23 mouse cellular contexts compared by ENCODE assay signal in genomic region chr10:74415949-74416348, GRCm38 (mm10).
"Had no signal": no experiment of that assay in that cellular context is flagged by ENCODE, and none has a peak within 500 bp of the region (broad histone marks: within the 10 kb centered on the region; RNA-seq: fewer than 3 reads in every experiment).

No protein-coding gene starts in this region.

- H3K27ac ChIP-seq: kidney, embryonic 15.5 days; limb, embryonic 10.5 days; limb, embryonic 13.5 days; liver, embryonic 12.5 days; liver, embryonic 15.5 days; lung, embryonic 15.5 days; stomach, embryonic 15.5 days had no signal

- H3K4me1 ChIP-seq: limb, embryonic 10.5 days; limb, embryonic 13.5 days; liver, embryonic 12.5 days; liver, embryonic 15.5 days; lung, embryonic 15.5 days; megakaryocyte, embryonic 14.5 days; stomach, embryonic 15.5 days had no signal

- H3K27me3 ChIP-seq: kidney, embryonic 15.5 days; limb, embryonic 13.5 days; liver, embryonic 12.5 days; liver, embryonic 15.5 days; lung, embryonic 15.5 days; megakaryocyte, embryonic 14.5 days; stomach, embryonic 15.5 days had no signal

- H3K9me3 ChIP-seq: kidney, embryonic 15.5 days; limb, embryonic 10.5 days; limb, embryonic 13.5 days; liver, embryonic 12.5 days; liver, embryonic 15.5 days; lung, embryonic 15.5 days; stomach, embryonic 15.5 days had no signal

- H3K4me2 ChIP-seq: kidney, embryonic 15.5 days; limb, embryonic 13.5 days; liver, embryonic 12.5 days; liver, embryonic 15.5 days; lung, embryonic 15.5 days; midbrain, embryonic 11.5 days; stomach, embryonic 15.5 days had no signal

- H3K36me3 ChIP-seq: kidney, embryonic 15.5 days; limb, embryonic 10.5 days; limb, embryonic 13.5 days; liver, embryonic 12.5 days; liver, embryonic 15.5 days; lung, embryonic 15.5 days; stomach, embryonic 15.5 days had no signal

- H3K4me3 ChIP-seq: kidney, embryonic 15.5 days; limb, embryonic 10.5 days; limb, embryonic 13.5 days; liver, embryonic 12.5 days; liver, embryonic 15.5 days; lung, embryonic 15.5 days; megakaryocyte, embryonic 14.5 days; stomach, embryonic 15.5 days had no signal

- ATAC-seq: liver, embryonic 12.5 days had no signal

- DNase-seq: kidney, adult 11 months; kidney, adult 8-10 months; kidney, postnatal 10 days; kidney, postnatal 36 days; layer of hippocampus, postnatal 36 days; liver; lung, adult 18-20 months; lung, postnatal 10 days; lung, postnatal 36 days; midbrain, embryonic 14.5 days; retina, postnatal 1 day; right cerebral cortex, postnatal 25 days; spleen, adult 18-20 months; thymus, postnatal 25 days had no signal

- H3K9ac ChIP-seq: kidney, embryonic 15.5 days; limb, embryonic 13.5 days; liver, embryonic 12.5 days; liver, embryonic 15.5 days; lung, embryonic 15.5 days; stomach, embryonic 15.5 days had no signal
